Mouse (Mus musculus) myocyte (in vitro differentiated cells): ENCODE measurements around the gene BC024978. TPM values are rescaled to one million over a fixed set of nuclear protein-coding genes. Genes with fewer than 3 reads are reported as not detected.

Source experiments
- H3K27me3 ChIP-seq: one replicate; pipeline ENCODE4 v1.6.1; 2011; ENCODE audit not compliant: control insufficient read depth, insufficient read depth, insufficient read length
- H3K36me3 ChIP-seq: one replicate; pipeline ENCODE4 v1.6.1; 2011; ENCODE audit not compliant: control insufficient read depth, insufficient read depth
- H3K4me2 ChIP-seq: one replicate; pipeline ENCODE4 v1.6.1; 2011; ENCODE audit warnings: low read depth, control low read depth
- H3K4me3 ChIP-seq: one replicate; pipeline ENCODE4 v1.5.1; 2011; ENCODE audit warnings: mild to moderate bottlenecking, control low read depth, moderate library complexity
- H3K79me2 ChIP-seq: one replicate; pipeline ENCODE4 v1.6.1; 2011; ENCODE audit not compliant: control insufficient read depth, insufficient read depth
- H3ac ChIP-seq: one replicate; pipeline ENCODE4 v1.6.1; 2011; ENCODE audit not compliant: control insufficient read depth, insufficient read length
- CEBPB ChIP-seq: IDR thresholded peaks from 2 replicates; pipeline ENCODE4 v1.6.1; 2011; ENCODE audit warnings: mild to moderate bottlenecking, moderate library complexity; ENCODE audit not compliant: poor library complexity, insufficient read depth, severe bottlenecking
- E2F4 ChIP-seq: IDR thresholded peaks from one replicate; pipeline ENCODE4 v1.6.1; 2011; ENCODE audit warnings: mild to moderate bottlenecking, control low read depth, moderate library complexity; ENCODE audit not compliant: insufficient read depth
- MAX ChIP-seq: IDR thresholded peaks from one replicate; pipeline ENCODE4 v1.6.1; 2011; ENCODE audit warnings: low read depth, mild to moderate bottlenecking, control low read depth
- MYOD1 ChIP-seq, 3 experiments: IDR thresholded peaks; one replicate each; pipeline ENCODE4 v1.6.1; 2011; ENCODE audit warnings: control low read depth in 2 of 3, low read depth in 2 of 3, mild to moderate bottlenecking in 2 of 3, moderate library complexity in 1 of 3; ENCODE audit not compliant: insufficient read length in 2 of 3, control insufficient read depth in 1 of 3
- MYOG ChIP-seq, 3 experiments: IDR thresholded peaks; one replicate each; pipeline ENCODE4 v1.6.1; 2011; ENCODE audit warnings: control low read depth in 2 of 3, low read depth in 2 of 3, mild to moderate bottlenecking in 2 of 3; ENCODE audit not compliant: insufficient read length in 2 of 3, control insufficient read depth in 1 of 3, insufficient read depth in 1 of 3
- POLR2A ChIP-seq: IDR thresholded peaks from one replicate; pipeline ENCODE4 v1.6.1; 2011; ENCODE audit warnings: low read depth, mild to moderate bottlenecking, control low read depth, moderate library complexity; ENCODE audit not compliant: insufficient read length
- POLR2AphosphoS2 ChIP-seq: IDR thresholded peaks from one replicate; pipeline ENCODE4 v1.6.1; 2011; ENCODE audit warnings: low read depth, control low read depth; ENCODE audit not compliant: insufficient read length
- REST ChIP-seq: IDR thresholded peaks from one replicate; pipeline ENCODE4 v1.6.1; 2011; ENCODE audit warnings: mild to moderate bottlenecking, control low read depth, moderate library complexity; ENCODE audit not compliant: insufficient read depth, insufficient read length
- SRF ChIP-seq: IDR thresholded peaks from one replicate; pipeline ENCODE4 v1.6.1; 2011; ENCODE audit warnings: low read depth; ENCODE audit not compliant: control insufficient read depth, insufficient read length
- TCF12 ChIP-seq: IDR thresholded peaks from one replicate; pipeline ENCODE4 v1.6.1; 2011; ENCODE audit warnings: mild to moderate bottlenecking, control low read depth; ENCODE audit not compliant: poor library complexity, insufficient read depth, severe bottlenecking
- TCF3 ChIP-seq: IDR thresholded peaks from one replicate; pipeline ENCODE4 v1.6.1; 2011; ENCODE audit warnings: low read depth, control low read depth; ENCODE audit not compliant: insufficient read length
- USF1 ChIP-seq: IDR thresholded peaks from one replicate; pipeline ENCODE4 v1.6.1; 2011; ENCODE audit warnings: low read depth, mild to moderate bottlenecking, control low read depth, moderate library complexity
- polyA plus RNA-seq: library from polyadenylated mRNA; unstranded; fragments of >200 nt; fragmentation: generic; extraction: Trizol; gene quantifications from one replicate; pipeline ENCODE4 v1.2.1, GENCODE M21; 2012; ENCODE audit warnings: missing spikeins

The BC024978 gene
- polyA plus RNA-seq, 1 experiment: 5.2 TPM

DNA sequence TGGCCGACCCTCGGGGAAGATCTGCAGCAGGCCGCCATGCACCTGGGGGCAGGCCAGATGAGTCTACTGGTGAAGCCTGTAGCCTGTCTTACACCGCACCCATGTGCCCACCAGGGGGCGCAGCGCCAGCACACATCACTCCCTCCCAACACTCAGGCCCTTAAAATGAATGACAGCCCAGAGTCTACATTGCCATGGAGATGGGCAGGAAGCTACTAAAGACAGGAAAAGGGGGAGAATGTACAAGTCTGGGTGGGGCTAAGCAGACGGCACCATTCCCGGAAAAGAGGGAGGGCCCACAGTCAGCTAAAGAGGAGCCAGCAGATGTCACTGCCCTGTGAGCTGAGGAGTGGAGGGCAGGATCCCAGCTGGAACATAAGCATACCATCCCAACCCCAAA, 35.7 kb upstream of the BC024978 start:
- H3K4me2 ChIP-seq: peak overlapping the region; percentile 13
- no peak overlapping the region for H3K4me3 ChIP-seq
- no peaks in the 10 kb centered on the region for H3K27me3 ChIP-seq
- no peaks in the 10 kb centered on the region for H3K79me2 ChIP-seq
- H3ac ChIP-seq: no peak overlapping the region
- TF ChIP-seq SRF (no peak), TCF3 (no peak), MAX (no peak), USF1 (no peak), POLR2AphosphoS2 (no peak), E2F4 (no peak), CEBPB (no peak), REST (no peak), TCF12 (no peak), MYOD1 (IDR thresholded peaks at IDR 0.05; ENCODE audit: control insufficient read depth in 1 of 3, insufficient read length in 2 of 3, low read depth in 2 of 3) (no peak), POLR2A (no peak), MYOG (IDR thresholded peaks at IDR 0.05; ENCODE audit: control insufficient read depth in 1 of 3, insufficient read depth in 1 of 3, insufficient read length in 2 of 3, low read depth in 2 of 3) (no peak)
- H3K36me3 ChIP-seq: no peaks in the 10 kb centered on the region

GRCm38 (mm10) chr7:27160921-27161320, 34.7 kb upstream of the BC024978 start:
- Histone ChIP-seq H3K4me2 (no peak overlapping the region), H3K79me2 (peaks cover 9% of the 10 kb centered on the region), H3K27me3 (no peaks in the 10 kb centered on the region), H3K36me3 (no peaks in the 10 kb centered on the region), H3K4me3 (no peak overlapping the region), H3ac (no peak overlapping the region)
- TF ChIP-seq SRF: no peak
- TF ChIP-seq MYOG (IDR thresholded peaks at IDR 0.05; ENCODE audit: control insufficient read depth in 1 of 3, insufficient read depth in 1 of 3, insufficient read length in 2 of 3, low read depth in 2 of 3): no peak
- no peak for TF ChIP-seq REST
- no peak for TF ChIP-seq E2F4
- TF ChIP-seq CEBPB: no peak
- no peak for TF ChIP-seq TCF3
- TF ChIP-seq POLR2AphosphoS2: no peak
- TF ChIP-seq USF1: no peak
- no peak for TF ChIP-seq POLR2A
- TF ChIP-seq MYOD1 (IDR thresholded peaks at IDR 0.05; ENCODE audit: control insufficient read depth in 1 of 3, insufficient read length in 2 of 3, low read depth in 2 of 3): no peak
- TF ChIP-seq MAX: no peak
- TF ChIP-seq TCF12: no peak

DNA sequence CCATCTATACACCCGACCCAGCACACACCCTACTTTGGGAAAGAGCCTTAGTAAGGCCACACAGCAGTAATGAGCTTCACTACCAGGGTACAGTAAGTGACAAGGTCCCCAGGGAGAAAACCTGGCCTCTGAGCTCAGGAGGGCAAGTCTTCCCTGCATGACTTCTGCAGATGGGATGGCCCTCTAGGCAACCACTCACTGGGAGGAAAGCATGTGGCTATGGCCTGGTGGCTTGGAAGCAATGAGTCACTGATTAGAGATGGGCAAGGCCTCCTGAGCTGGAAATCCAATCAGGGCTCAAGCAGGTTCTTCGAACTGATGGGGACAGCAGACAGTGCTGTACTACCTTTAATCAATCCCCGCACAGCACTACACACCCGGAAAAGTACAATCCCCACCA, 33.8 kb upstream of the BC024978 start:
- H3K36me3 ChIP-seq: no peaks in the 10 kb centered on the region
- H3K79me2 ChIP-seq: peaks cover 12% of the 10 kb centered on the region
- no peak overlapping the region for H3K4me3 ChIP-seq
- H3K27me3 ChIP-seq: no peaks in the 10 kb centered on the region
- H3ac ChIP-seq: no peak overlapping the region
- H3K4me2 ChIP-seq: no peak overlapping the region
- TF ChIP-seq CEBPB (no peak), REST (no peak), MYOG (IDR thresholded peaks at IDR 0.05; ENCODE audit: control insufficient read depth in 1 of 3, insufficient read depth in 1 of 3, insufficient read length in 2 of 3, low read depth in 2 of 3) (no peak), TCF12 (no peak)

DNA sequence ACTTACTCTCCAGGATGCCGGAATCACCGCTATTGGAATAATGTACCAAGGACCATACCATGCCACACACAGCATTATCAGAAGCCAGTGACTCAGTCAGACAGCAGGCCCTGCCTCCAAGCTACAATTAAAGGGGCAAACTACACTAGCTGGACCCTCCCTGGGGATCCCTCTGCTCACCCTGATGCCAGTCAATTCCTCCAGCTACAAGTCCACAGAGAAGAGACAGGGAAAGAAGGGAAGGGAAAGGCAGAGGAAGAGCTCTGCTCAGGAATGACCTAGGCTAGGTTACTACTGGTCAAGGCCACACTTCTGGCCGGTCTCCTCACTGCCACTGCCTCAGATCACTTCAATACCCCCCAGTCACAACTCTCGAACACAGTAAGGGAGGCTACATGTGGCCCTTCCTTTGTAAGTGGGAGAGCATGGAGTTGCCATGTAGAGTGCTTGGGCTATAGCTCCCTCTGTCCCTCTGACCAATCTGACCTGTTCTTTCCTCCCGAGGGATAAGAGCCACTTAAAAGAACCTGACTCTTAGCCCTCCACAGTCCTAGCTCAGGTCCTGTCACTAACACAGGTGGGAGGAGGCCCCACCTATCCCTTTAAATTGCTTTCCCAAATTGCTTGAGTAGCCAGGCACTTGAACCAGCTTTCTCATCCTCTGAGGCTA, 32.7 kb upstream of the BC024978 start:
- peaks cover 12% of the 10 kb centered on the region for H3K79me2 ChIP-seq
- TF ChIP-seq MYOG (IDR thresholded peaks at IDR 0.05; ENCODE audit: control insufficient read depth in 1 of 3, insufficient read depth in 1 of 3, insufficient read length in 2 of 3, low read depth in 2 of 3): no peak
- no peak for TF ChIP-seq POLR2A
- TF ChIP-seq USF1: no peak
- TF ChIP-seq SRF: no peak
- no peak for TF ChIP-seq E2F4
- no peak for TF ChIP-seq MAX
- no peak for TF ChIP-seq TCF12
- no peak for TF ChIP-seq POLR2AphosphoS2
- peak overlapping the region; percentile 13 for H3K4me2 ChIP-seq
- H3K27me3 ChIP-seq: no peaks in the 10 kb centered on the region
- no peak overlapping the region for H3ac ChIP-seq
- no peaks in the 10 kb centered on the region for H3K36me3 ChIP-seq
- no peak overlapping the region for H3K4me3 ChIP-seq

DNA sequence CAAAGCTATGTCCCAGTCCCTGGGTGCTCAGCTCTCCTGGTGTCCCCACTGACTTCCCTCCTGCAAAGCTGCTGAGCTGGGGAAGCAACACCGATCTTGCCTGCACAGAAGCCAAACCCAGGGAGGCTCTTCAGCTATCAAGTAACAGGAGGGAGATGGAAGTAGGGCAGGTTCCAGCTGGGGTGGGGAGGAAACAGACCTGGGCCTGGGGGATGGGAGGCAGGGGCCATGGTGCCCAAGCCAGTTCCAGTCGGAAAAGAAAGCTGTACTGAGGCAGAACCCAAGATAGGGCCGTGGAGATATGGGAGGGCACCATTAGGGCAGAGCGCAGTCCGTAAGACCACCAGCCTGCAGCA, 32.2 kb upstream of the BC024978 start:
- Histone ChIP-seq H3ac (no peak overlapping the region), H3K36me3 (no peaks in the 10 kb centered on the region), H3K4me2 (peak overlapping the region; percentile 13), H3K27me3 (no peaks in the 10 kb centered on the region), H3K4me3 (no peak overlapping the region), H3K79me2 (peaks cover 12% of the 10 kb centered on the region)
- TF ChIP-seq USF1: no peak
- TF ChIP-seq SRF: no peak
- no peak for TF ChIP-seq POLR2A
- no peak for TF ChIP-seq TCF12
- TF ChIP-seq TCF3: no peak
- TF ChIP-seq E2F4: no peak
- TF ChIP-seq MYOD1 (IDR thresholded peaks at IDR 0.05; ENCODE audit: control insufficient read depth in 1 of 3, insufficient read length in 2 of 3, low read depth in 2 of 3): no peak
- no peak for TF ChIP-seq MYOG (IDR thresholded peaks at IDR 0.05; ENCODE audit: control insufficient read depth in 1 of 3, insufficient read depth in 1 of 3, insufficient read length in 2 of 3, low read depth in 2 of 3)
- no peak for TF ChIP-seq POLR2AphosphoS2
- TF ChIP-seq MAX: no peak
- TF ChIP-seq CEBPB: no peak
- no peak for TF ChIP-seq REST
